Mouse (Mus musculus) embryonic facial prominence, embryonic 14.5 days (tissue): ENCODE measurements at regions not wholly inside any gene's neighbourhood (a gene's known extent, or its start where the extent isn't known, plus 50 kb on each side); places are given as distances from the start of the nearest gene placed in this dataset.

Experiments
- ATAC-seq: fragments of 200-750 bp; cut with Nextera tagmentation; 2 replicates; pipeline ENCODE4 v1.8.0; 2017; ENCODE audit warnings: low read depth, moderate number of reproducible peaks, moderate TSS enrichment
- DNase-seq: peaks from one replicate; pipeline ENCODE4 v3.0.0-alpha.2; 2015; ENCODE audit warnings: low spot score
- H3K27ac ChIP-seq: fragments of 300-500 bp; sonication (generic); replicated peaks from 2 replicates; pipeline ENCODE4 v1.5.1; 2014; ENCODE audit warnings: low read depth, mild to moderate bottlenecking, low read length, moderate library complexity
- H3K27me3 ChIP-seq: fragments of 300-500 bp; sonication (generic); replicated peaks from 2 replicates; pipeline ENCODE4 v1.6.1; 2014; ENCODE audit warnings: low read length; ENCODE audit not compliant: control insufficient read depth, insufficient read depth
- H3K36me3 ChIP-seq: fragments of 300-500 bp; sonication (generic); 2 replicates; pipeline ENCODE4 v1.6.1; 2014; ENCODE audit warnings: low read length, mixed read lengths; ENCODE audit not compliant: control insufficient read depth, insufficient read depth
- H3K4me1 ChIP-seq: fragments of 300-500 bp; sonication (generic); 2 replicates; pipeline ENCODE4 v1.6.1; 2014; ENCODE audit warnings: antibody characterized with exemption, low read length; ENCODE audit not compliant: control insufficient read depth, insufficient read depth
- H3K4me2 ChIP-seq: fragments of 300-500 bp; sonication (generic); 2 replicates; pipeline ENCODE4 v1.6.1; 2014; ENCODE audit warnings: low read depth, mild to moderate bottlenecking, low read length, moderate library complexity, mixed read lengths
- H3K4me3 ChIP-seq: fragments of 300-500 bp; sonication (generic); 2 replicates; pipeline ENCODE4 v1.5.1; 2014; ENCODE audit warnings: low read depth, mild to moderate bottlenecking, low read length
- H3K9ac ChIP-seq: fragments of 300-500 bp; sonication (generic); 2 replicates; pipeline ENCODE4 v1.6.1; 2014; ENCODE audit warnings: low read depth, mild to moderate bottlenecking, low read length, moderate library complexity, mixed read lengths
- H3K9me3 ChIP-seq: fragments of 300-500 bp; sonication (generic); 2 replicates; pipeline ENCODE4 v1.6.1; 2016; ENCODE audit warnings: low read length; ENCODE audit not compliant: control insufficient read depth
- WGBS: fragments of 180-500 bp; shearing (Covaris S2); extraction: QIAGEN DNeasy Blood & Tissue Kit; methylation state at CpG from one replicate; pipeline ENCODE4 v1.1.7; 2014; 5-methylcytosine and 5-hydroxymethylcytosine counted together

DNA sequence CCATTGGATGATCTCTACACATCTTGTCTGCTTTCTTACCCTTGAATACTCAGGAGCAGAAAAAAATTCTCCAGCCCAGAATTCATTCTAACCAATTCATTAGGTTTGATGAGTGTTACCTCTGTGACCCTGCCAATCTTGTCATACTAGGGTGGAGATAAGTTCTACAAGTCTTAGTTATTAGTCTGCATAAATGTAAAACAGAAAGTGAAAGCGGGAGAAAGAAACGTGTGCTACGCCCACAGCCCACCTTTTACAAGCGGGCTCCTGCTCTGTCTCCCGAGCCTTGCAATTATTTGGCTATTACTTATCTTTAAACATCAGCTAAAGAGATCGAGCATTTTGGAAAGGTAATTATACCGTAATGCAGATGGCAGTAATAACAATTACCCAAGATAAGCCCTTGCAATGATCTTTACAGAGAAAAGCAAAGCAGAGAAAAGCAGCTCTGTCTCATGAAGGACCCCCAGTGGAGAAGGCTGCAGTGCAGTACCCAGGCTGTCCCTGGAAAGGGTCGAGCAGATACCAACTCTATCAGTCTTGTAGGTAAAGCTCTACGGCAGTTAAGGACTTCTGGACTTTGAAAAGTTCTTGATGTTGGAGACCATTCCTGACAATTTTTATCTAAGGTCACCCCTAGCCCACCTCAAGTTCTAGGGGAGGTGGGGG lies 286.1 kb upstream of the Ppargc1a start:
- Histone ChIP-seq H3K4me3 (peak overlapping the region; percentile 9; the same call in 1 of the 2 replicates), H3K4me1 (no peaks in the 10 kb centered on the region), H3K27me3 (no peaks in the 10 kb centered on the region), H3K27ac (no peak overlapping the region), H3K9ac (no peak overlapping the region), H3K4me2 (peak overlapping the region; percentile 30; the same call in 1 of the 2 replicates), H3K36me3 (no peaks in the 10 kb centered on the region), H3K9me3 (no peaks in the 10 kb centered on the region)
- no peak for DNase-seq
- no peak for ATAC-seq
- WGBS = 58% methylated on average over 9 of the region's 9 CpGs

DNA sequence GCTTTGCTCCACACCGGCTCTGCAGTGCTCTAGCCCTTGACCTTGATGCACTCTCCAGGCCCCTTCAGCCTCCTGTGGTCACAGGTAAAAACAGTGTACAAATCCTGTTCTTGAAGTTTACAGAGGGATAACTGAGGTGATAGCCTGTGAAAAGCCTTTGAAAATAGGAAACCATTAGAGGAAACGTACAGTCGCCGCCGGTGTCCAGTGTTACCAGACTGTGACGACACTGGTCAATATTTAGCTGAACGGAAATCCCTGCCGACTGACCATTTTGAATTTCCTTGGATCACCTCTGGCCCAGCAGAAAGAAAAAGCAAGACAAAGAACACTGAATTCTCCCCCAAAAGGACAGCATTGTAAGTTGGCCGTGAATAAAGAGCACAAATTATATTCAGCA lies 282.6 kb upstream of the Ppargc1a start:
- Histone ChIP-seq H3K4me2 (no peak overlapping the region), H3K27ac (no peak overlapping the region), H3K9ac (no peak overlapping the region), H3K36me3 (no peaks in the 10 kb centered on the region), H3K27me3 (no peaks in the 10 kb centered on the region), H3K4me3 (no peak overlapping the region), H3K9me3 (no peaks in the 10 kb centered on the region), H3K4me1 (no peaks in the 10 kb centered on the region)
- ATAC-seq = no peak
- DNase-seq = no peak
- WGBS = 91% methylated on average over 9 of the region's 9 CpGs

DNA sequence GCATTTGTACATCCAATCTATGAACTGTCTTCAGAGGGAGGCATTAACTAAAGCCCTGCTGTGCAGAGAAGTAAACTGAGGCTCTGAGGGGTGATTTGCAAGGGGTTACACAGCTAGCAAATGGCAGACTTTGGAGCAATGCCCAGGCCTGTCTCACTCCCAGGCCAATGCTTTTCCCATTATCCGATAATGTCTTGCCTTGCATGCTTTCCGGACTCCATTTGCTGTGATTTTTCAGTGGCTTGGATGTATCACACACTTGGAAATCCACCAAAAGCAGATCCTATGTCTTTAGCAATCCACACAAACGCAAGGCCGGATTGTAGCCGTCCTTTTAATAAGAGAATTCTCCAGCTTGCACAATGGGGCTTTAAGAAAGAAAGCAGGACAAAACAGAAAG lies 281.7 kb upstream of the Ppargc1a start:
- Histone ChIP-seq H3K4me1 (no peaks in the 10 kb centered on the region), H3K36me3 (no peaks in the 10 kb centered on the region), H3K4me3 (no peak overlapping the region), H3K27me3 (no peaks in the 10 kb centered on the region), H3K4me2 (no peak overlapping the region), H3K9me3 (no peaks in the 10 kb centered on the region), H3K9ac (no peak overlapping the region), H3K27ac (no peak overlapping the region; the same call in 1 of the 2 replicates)
- 71% methylated on average over 5 of the region's 5 CpGs for WGBS
- ATAC-seq (no peak), DNase-seq (peak; percentile 30)

DNA sequence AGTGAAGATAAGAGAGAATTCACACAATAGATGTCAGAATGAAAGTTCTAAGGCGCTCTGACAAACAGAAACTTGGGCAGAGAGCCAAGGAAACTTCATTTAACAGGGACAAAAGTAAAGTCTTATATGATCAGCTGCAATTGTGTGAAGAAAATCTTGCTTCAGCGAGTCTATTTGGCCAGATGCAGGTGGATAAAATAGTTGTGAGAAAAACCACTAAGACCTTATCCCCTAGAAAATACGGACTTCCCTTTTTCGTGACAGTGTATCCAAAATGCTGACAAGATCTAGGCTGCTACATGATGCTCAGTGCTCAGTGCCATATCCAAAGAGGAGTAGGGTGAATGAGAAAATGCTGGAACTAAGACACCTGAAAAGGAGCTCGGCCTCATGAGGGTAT lies 274.7 kb upstream of the Ppargc1a start:
- no peak overlapping the region for H3K9ac ChIP-seq
- no peak overlapping the region for H3K27ac ChIP-seq
- peak; percentile 13 for DNase-seq
- H3K4me1 ChIP-seq = no peaks in the 10 kb centered on the region
- H3K36me3 ChIP-seq = no peaks in the 10 kb centered on the region
- no peak for ATAC-seq
- WGBS = 83% methylated on average over 5 of the region's 5 CpGs
- no peak overlapping the region for H3K4me2 ChIP-seq
- H3K27me3 ChIP-seq = no peaks in the 10 kb centered on the region
- H3K4me3 ChIP-seq = no peak overlapping the region
- H3K9me3 ChIP-seq = no peaks in the 10 kb centered on the region

DNA sequence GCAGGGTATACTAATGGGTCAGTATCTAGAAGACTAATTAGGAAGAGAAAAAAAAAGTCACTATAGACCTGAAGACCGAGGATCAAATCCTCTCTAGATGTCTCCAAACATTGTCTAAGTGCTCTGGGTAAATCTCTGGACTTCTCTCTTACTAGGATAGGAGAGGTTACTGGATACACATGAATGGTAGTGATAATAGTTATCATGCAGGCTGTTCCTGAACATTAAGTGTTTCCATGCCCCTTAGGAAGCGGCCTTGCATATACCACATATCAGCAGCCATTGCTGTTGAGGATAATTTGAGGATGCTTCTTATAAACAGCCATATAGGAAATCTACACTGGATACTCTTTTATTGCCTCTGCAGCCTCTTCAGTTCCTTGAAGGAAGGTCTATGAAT lies 274.2 kb upstream of the Ppargc1a start:
- no peak for DNase-seq
- H3K4me3 ChIP-seq = no peak overlapping the region
- no peaks in the 10 kb centered on the region for H3K27me3 ChIP-seq
- H3K36me3 ChIP-seq = no peaks in the 10 kb centered on the region
- no peaks in the 10 kb centered on the region for H3K4me1 ChIP-seq
- ATAC-seq = no peak
- no peak overlapping the region for H3K4me2 ChIP-seq
- no peak overlapping the region for H3K27ac ChIP-seq
- no peak overlapping the region for H3K9ac ChIP-seq
- no peaks in the 10 kb centered on the region for H3K9me3 ChIP-seq
- WGBS = 83% methylated on average over 2 of the region's 2 CpGs

DNA sequence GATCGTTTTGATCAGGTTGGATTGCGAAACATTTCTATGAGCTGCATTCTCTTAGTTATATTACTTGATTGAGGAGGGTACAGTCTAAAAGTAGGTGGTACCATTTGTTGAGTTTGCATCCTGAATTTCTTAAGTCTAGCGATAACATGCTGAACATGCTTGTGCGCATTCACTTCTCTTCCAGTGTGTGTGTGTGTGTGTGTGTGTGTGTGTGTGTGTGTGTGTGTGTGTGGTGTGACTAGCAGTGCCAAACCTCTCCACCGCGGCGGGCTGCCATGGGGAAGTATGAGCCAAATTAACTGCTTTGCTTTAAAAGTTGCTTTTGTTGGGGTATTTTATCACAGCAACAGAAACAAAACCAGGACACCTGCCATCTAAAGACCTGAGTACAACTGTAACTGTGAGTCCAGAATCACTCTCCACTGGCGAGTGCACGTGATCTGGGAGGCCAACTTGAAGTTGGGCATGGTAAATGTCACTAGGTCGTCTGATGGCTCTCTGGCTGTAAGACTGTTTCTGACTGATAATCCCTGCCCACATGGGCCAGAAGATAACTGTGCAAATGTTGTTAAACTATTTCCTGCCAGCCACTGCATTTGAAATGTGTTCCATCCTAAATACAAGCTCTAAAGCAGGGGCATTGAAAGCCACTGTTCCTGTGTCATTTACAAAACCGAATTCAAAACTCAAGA lies 273.3 kb upstream of the Ppargc1a start:
- Histone ChIP-seq H3K27ac (no peak overlapping the region), H3K4me2 (no peak overlapping the region), H3K4me1 (no peaks in the 10 kb centered on the region), H3K27me3 (no peaks in the 10 kb centered on the region), H3K4me3 (no peak overlapping the region), H3K36me3 (no peaks in the 10 kb centered on the region), H3K9ac (no peak overlapping the region), H3K9me3 (no peaks in the 10 kb centered on the region)
- no peak for ATAC-seq
- DNase-seq = no peak
- WGBS = 84% methylated on average over 11 of the region's 11 CpGs

DNA sequence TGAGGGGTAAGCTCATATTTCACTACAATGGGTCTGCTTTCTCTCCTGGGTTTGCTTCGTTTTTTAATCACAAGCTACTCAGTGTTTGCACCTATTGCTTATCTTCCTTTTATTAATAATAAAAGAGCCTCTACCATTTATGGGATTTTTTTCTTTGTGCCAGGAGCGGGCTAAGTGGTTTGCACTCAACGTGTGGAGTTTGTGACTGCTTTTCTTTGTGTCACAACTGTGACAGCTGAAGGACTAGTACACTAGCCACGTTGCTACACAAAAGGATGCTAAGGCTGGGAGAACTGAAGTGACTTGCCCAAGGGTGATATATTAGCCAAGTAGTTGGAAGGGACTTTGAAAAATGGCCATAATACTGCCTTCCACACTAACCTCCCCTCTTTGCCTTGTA lies 271.8 kb upstream of the Ppargc1a start:
- H3K4me2 ChIP-seq = no peak overlapping the region
- H3K36me3 ChIP-seq = no peaks in the 10 kb centered on the region
- H3K9ac ChIP-seq = no peak overlapping the region
- 61% methylated on average over 4 of the region's 4 CpGs for WGBS
- H3K4me3 ChIP-seq = no peak overlapping the region
- H3K27ac ChIP-seq = no peak overlapping the region
- H3K27me3 ChIP-seq = no peaks in the 10 kb centered on the region
- no peak for DNase-seq
- H3K4me1 ChIP-seq = no peaks in the 10 kb centered on the region
- no peak for ATAC-seq
- no peaks in the 10 kb centered on the region for H3K9me3 ChIP-seq

DNA sequence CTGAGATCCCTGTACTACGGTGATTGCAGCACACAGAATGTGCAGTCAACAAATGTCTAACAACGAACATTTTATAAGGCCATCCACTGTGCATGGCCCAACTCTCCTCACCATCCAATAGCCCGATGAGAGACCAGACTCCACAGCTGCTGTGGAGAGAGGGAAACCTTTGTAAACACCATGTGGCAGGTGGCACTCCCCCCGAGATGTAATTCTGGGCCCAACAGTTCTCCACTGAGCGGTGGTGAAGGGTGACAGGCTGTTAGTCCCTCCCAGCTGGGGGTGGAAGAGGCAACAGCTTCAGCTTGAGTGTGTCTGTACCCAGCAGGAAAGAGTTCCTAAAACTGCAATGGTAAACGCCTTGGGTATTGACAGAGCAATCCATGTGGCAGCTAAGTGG lies 263.0 kb upstream of the Ppargc1a start:
- DNase-seq (peak; percentile 31), ATAC-seq (0 out of 2 replicates have a peak, but pooled peaks have one; percentile 15)
- Histone ChIP-seq H3K36me3 (no peaks in the 10 kb centered on the region), H3K4me3 (no peak overlapping the region), H3K27ac (no peak overlapping the region), H3K9me3 (no peaks in the 10 kb centered on the region), H3K4me2 (no peak overlapping the region), H3K4me1 (no peaks in the 10 kb centered on the region), H3K9ac (no peak overlapping the region), H3K27me3 (no peaks in the 10 kb centered on the region)
- 70% methylated on average over 6 of the region's 6 CpGs for WGBS

DNA sequence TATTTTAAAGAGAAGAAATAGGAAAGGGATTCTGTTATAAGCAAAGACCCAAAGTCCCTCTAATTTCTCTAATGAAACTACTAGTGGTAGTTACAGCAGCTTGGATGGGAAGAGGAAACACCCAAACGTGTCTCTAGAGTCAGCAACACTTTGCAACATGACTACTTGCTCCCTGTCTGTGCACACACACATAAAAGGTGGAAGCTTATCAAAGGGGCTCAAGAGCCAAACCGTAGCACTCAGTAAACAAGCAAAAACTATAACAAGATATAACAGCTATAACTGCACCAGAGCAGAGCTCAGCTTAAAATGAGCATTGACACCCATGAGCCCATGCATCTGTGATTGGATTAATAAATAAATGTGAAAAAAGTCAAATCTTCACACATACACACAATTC lies 262.5 kb upstream of the Ppargc1a start:
- ATAC-seq = no peak
- 52% methylated on average over 2 of the region's 2 CpGs for WGBS

More for the DNA sequence above, 262.5 kb upstream of the Ppargc1a start:
- Histone ChIP-seq H3K27me3 (no peaks in the 10 kb centered on the region), H3K4me2 (no peak overlapping the region), H3K4me1 (no peaks in the 10 kb centered on the region), H3K27ac (no peak overlapping the region), H3K36me3 (no peaks in the 10 kb centered on the region), H3K9ac (no peak overlapping the region), H3K4me3 (no peak overlapping the region), H3K9me3 (no peaks in the 10 kb centered on the region)
- DNase-seq = no peak
